Mouse (Mus musculus) embryo, embryonic 11.5 days (tissue): Measurements from ENCODE around the gene Atad5.
"Not testable (repeated sequence)": the region's sequence is repeated elsewhere in the genome, so short reads cannot be mapped to it uniquely, and the experiment has no call there.

ENCODE experiments used
- DNase-seq: peaks from one replicate; pipeline ENCODE4 v3.0.0-alpha.2; 2012; ENCODE audit warnings: low read depth, low spot score

The Atad5 gene

DNA sequence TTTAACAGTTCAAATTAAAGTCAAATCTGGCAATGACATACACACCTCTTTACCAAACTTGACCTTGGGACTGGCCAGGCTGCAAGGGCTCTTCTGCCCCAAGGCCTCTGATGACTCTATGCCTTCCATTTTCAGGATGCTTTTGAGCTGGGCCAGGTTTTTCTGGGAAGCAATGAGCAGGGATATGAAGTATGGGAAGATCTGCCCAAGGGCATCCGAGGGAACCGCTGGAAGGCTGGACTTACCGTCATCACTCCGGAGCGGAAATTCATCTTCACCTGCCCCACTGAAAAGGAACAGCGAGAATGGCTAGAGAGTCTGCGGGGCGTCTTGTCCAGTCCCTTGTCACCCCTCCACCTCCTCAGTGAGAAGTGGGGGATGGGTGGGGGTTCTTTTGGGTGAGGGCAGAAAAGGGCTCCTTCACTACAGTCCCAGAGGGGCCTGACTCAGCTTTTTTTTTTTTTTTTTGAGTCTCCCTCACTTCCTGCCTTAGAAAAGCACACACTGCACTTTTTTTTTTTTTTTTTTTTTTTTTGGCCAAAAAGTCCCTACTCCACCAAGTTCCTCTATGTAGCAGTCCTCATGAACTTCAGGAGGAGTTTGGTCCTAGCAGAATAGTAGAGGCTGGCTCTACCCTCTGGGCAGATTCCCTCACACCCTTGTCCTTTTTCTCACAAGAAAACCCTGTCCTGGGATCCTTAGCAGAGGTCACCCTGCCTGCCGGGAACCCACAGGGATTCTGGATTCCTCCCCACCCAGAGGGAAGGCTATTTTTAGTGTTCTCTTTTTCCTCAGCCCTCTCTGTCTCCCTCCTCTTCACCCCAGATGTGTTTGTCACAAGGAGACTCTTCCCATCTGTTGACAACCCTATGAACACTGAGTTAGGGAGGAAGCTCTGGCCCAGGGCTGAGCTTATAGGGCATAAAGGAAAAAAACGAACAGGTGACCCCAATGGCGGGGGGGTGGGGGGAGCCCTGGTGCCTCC is 88.0 kb downstream of the Atad5 start:
- DNase-seq: no peak

DNA sequence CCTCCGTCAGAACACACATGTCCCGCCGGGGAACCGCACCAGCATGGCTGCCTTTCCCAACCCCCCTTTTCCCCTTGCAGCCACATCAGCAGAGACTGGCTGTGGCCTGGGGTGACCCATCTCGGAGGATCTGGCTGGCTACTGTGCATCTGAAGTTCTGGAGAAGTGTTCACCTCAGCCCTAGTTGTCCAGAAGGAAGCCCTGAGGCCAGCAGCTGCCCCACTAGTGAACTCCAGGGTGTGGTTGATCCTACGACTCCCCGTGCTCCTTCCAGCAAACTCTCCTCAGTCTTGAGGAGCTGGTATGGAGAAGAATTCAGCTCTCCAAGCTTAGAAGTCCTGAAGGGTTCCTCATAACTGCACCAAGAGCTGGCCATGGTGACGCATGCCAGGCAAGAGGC is 89.1 kb downstream of the Atad5 start:
- no peak for DNase-seq

DNA sequence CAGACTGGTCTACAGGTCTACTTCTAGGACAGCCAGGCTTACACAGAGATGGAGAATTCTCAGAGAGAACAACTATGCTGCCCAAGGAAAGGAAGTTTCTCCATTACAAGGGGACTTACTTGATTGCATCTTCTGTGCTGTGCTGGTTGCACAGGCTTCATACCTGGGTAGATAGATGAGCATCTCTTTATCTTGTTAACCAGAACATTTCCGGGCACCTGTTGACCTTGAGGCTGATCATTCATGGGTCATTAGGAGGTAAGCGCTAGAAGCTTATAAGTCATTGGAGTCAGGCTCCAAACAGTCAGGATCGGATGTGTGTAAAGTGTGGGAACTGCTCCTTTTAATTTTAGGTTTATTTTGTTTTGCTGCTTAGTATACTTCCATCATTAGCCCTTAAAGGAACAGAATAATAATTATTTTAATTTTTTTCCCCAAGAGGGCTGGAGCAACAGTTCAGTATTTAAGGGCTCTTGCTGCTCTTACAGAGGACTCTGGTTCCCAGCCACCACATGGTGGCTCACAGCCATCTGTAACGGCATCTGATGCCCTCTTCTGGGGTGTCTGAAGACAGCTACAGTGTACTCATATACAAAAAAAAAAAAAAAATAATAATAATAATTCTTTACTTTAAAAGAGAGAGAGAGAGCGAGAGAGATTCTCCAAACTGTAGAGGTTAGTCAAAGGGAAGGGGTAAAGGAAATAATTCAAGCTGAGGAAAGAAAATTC is 92.0 kb downstream of the Atad5 start:
- no peak for DNase-seq

DNA sequence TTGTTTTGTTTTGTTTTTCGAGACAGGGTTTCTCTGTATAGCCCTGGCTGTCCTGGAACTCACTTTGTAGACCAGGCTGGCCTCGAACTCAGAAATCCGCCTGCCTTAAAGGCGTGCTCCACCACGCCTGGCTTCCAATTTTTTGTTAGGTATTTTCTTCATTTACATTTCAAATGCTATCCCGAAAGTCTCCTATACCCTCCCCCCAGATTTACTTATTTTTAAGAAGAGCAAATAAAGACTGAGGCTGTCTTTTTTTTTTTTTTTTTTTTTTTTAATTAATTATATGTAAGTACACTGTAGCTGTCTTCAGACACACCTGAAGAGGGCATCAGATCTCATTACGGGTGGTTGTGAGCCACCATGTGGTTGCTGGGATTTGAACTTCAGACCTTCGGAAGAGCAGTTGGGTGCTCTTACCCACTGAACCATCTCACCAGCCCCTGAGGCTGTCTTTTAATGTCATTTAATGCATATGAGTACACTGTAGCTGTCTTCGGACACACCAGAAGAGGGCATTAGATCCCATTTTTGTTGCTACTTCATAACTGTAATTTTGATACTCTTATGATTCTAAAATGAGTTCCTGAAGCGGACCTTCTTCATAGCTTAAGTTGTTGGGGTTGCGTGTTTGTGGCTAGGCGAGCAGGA is 94.0 kb downstream of the Atad5 start:
- not testable (repeated sequence) for DNase-seq

DNA sequence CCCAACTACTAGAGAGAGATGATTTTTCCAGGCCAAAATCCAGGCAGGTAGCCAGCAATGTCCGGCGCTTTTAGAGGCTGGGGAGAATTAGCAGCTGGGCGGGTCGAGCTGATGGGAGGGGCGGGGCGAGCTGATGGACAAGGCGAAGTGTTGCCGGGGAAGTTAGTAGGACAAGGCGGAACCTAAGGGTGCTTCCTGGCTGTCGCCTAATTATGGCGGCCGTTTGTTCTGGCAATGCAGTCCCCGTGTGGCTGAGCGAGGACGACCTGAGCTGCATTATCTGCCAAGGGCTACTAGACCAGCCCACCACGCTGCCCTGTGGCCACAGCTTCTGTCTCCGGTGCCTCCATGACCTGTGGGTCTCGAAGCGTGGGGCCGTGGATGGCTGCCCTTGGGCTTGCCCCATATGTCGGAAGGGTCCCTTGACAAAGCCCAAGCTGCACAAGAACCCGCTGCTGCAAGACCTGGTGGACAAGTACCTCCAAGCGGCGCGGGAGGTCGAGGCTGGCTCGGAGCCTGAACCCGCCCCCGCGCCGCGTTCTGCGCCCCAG is 94.6 kb downstream of the Atad5 start, which contains the start of gene Rnf135:
Gene Rnf135 (plus strand): TSS at position 147 of the 551 bp plus-strand sequence.
- DNase-seq: peak; percentile 62

DNA sequence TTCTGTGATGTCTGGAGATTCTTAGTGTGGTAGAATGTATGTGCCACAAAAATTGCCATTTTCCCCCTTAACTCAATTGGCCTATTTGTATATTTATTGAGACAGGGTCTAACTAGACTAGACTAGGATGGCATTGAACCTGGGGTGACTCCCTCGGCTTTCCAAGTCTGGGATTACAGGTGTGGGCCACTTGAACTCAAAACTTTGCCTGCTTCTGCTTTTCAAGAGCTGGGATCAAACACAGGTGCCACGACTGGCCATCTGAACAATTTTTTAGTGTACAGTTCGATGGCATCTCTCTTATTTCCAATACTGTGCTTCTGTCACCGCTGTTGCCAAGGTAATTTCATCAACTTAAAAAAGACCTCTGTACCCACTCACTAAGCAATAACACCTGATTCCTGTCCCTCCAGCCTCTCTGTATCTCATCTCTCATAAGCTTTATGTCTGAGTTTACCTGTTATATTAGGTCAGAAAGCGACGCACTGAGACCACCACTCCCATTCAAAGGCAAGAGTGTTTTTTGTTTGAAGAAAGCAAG is 95.4 kb downstream of the Atad5 start:
- no peak for DNase-seq
